Comparison of ENCODE assay signal across 11 mouse cellular contexts in the genomic region with DNA sequence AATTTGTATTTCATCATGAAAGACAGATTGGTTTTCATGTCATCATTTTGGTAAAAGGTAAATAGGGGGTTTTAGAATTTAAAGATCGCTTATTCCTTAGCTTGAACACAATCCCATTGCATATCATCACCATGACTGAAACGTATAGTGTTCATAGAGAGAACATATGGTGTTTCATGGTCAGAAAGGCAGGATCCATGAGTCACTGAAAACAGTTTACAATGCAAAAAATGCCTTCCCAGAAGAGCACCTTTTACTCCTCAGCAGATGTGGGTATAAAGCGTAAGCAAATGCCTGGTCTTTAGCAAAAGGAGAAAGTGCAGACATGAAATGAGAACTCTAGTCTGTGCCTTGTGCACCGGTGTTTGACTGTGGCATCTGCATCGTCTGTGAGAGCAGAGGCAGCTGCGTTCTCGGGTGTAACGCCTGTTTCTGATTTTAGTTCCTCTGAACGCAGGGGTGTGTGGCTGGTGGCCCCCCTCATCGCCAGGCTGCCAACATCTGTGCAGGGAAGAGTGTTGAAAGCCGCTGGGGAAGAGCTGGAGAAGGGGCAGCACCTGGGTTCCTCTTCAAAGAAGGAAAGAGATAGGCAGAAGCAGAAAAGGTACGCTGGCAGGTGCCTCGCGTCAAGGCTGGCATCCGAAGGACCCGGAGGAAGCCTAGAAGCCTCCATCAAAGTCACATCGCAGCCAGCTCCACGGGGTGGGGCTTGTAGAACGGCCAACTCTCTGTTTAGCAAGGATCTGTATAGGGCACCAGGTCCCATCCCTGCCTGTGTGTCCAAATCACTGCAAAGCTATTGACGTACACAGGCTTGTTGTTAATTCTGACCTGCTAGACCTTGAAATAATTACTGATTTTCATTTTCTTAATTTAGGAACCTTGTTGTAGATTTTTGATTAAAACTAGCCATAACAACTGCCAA. TPM values are rescaled to one million over a fixed set of nuclear protein-coding genes. Genes with fewer than 3 reads are reported as not detected.
DNase-seq lines count a peak whose midpoint lies in the region; ATAC-seq and TF ChIP-seq lines count a peak whose summit lies in the region.
"Had no signal": no experiment of that assay in that cellular context is flagged by ENCODE, and none has a peak within 500 bp of the region (broad histone marks: within the 10 kb centered on the region; RNA-seq: fewer than 3 reads in every experiment).

No protein-coding gene starts in this region.

- no peaks in the 10 kb centered on the region for H3K4me1 ChIP-seq in heart, embryonic 16.5 days (ENCODE audit: control insufficient read depth, insufficient read depth, low read length)
- no peaks in the 10 kb centered on the region for H3K4me1 ChIP-seq in heart, embryonic 12.5 days (replicated peaks)
- H3K4me1 ChIP-seq in bone marrow, adult 2 months (ENCODE audit: control insufficient read depth, insufficient read depth, low read length), result peaks cover 7% of the 10 kb centered on the region
- peaks cover 5% of the 10 kb centered on the region; the same call in 1 of the 2 replicates for H3K4me1 ChIP-seq in limb, embryonic 14.5 days (ENCODE audit: control insufficient read depth, insufficient read depth, low read length)

- TF ChIP-seq POLR2A in bone marrow, adult 2 months (IDR thresholded peaks at IDR 0.05; ENCODE audit: borderline replicate concordance, control insufficient read depth, low read depth, low read length), result no peak
- no peak for TF ChIP-seq POLR2A in limb, embryonic 14.5 days (IDR thresholded peaks at IDR 0.05; ENCODE audit: borderline replicate concordance, extremely low read depth, insufficient read depth, insufficient read length)

- no peak overlapping the region for H3K4me3 ChIP-seq in heart, embryonic 16.5 days (ENCODE audit: low read length)
- H3K4me3 ChIP-seq in heart, embryonic 12.5 days, result no peak overlapping the region
- H3K4me3 ChIP-seq in bone marrow, adult 2 months (replicated peaks; ENCODE audit: control insufficient read depth, low read depth, low read length), result peak overlapping the region; percentile 1
- H3K4me3 ChIP-seq in limb, embryonic 14.5 days (replicated peaks; ENCODE audit: low read length), result no peak overlapping the region
- H3K4me3 ChIP-seq: hindbrain, embryonic 15.5 days; megakaryocyte, embryonic 14.5 days; neural tube, embryonic 12.5 days had no signal

- no peaks in the 10 kb centered on the region for H3K9me3 ChIP-seq in heart, embryonic 16.5 days (replicated peaks; ENCODE audit: control insufficient read depth, low read length)
- no peaks in the 10 kb centered on the region for H3K9me3 ChIP-seq in heart, embryonic 12.5 days (replicated peaks)
- H3K9me3 ChIP-seq in limb, embryonic 14.5 days (ENCODE audit: control insufficient read depth, low read length), result no peaks in the 10 kb centered on the region
- H3K9me3 ChIP-seq: hindbrain, embryonic 15.5 days; megakaryocyte, embryonic 14.5 days; neural tube, embryonic 12.5 days had no signal

- no peak for DNase-seq in limb, embryonic 14.5 days (ENCODE audit: low spot score)
- DNase-seq in thymus, postnatal 10 days (ENCODE audit: low spot score in 2 of 2), result peak; percentile 79 to 87
- DNase-seq in adrenal gland, adult 2 months, result no peak
- no peak for DNase-seq in embryo, embryonic 9.5 days (ENCODE audit: extremely low spot score)
- DNase-seq: liver had no signal

- ATAC-seq in heart, embryonic 16.5 days (replicated peaks; ENCODE audit: extremely low read depth, insufficient read depth, low FRiP score), result peak; percentile 61
- no peak for ATAC-seq in heart, embryonic 12.5 days (ENCODE audit: insufficient number of reproducible peaks, low FRiP score)
- peak; percentile 23; the same call in 1 of the 2 replicates for ATAC-seq in limb, embryonic 14.5 days (ENCODE audit: low FRiP score, low read depth)

- WGBS in heart, embryonic 16.5 days, result 76% methylated on average over 20 of the region's 20 CpGs
- 77% methylated on average over 20 of the region's 20 CpGs for WGBS in heart, embryonic 12.5 days
- WGBS in bone marrow, adult 2 months, result 40% methylated on average over 20 of the region's 20 CpGs
- WGBS in limb, embryonic 14.5 days, result 49% methylated on average over 20 of the region's 20 CpGs

- H3K27ac ChIP-seq in heart, embryonic 16.5 days (ENCODE audit: low read length), result no peak overlapping the region
- H3K27ac ChIP-seq in heart, embryonic 12.5 days (ENCODE audit: poor library complexity, severe bottlenecking), result no peak overlapping the region
- no peak overlapping the region; the same call in 1 of the 2 replicates for H3K27ac ChIP-seq in bone marrow, adult 2 months (ENCODE audit: control insufficient read depth, insufficient read depth, low read depth, low read length, poor library complexity)
- no peak overlapping the region for H3K27ac ChIP-seq in limb, embryonic 14.5 days (replicated peaks; ENCODE audit: low read depth, low read length)
- H3K27ac ChIP-seq: hindbrain, embryonic 15.5 days; neural tube, embryonic 12.5 days had no signal

- TF ChIP-seq CTCF in bone marrow, adult 2 months (IDR thresholded peaks at IDR 0.05; ENCODE audit: control insufficient read depth, insufficient read depth, low read length), result no peak

- no peak overlapping the region for H3K4me2 ChIP-seq in heart, embryonic 16.5 days (ENCODE audit: low read depth, low read length)
- H3K4me2 ChIP-seq in heart, embryonic 12.5 days, result no peak overlapping the region
- no peak overlapping the region for H3K4me2 ChIP-seq in limb, embryonic 14.5 days (replicated peaks; ENCODE audit: low read depth, low read length, severe bottlenecking)
- H3K4me2 ChIP-seq: hindbrain, embryonic 15.5 days; neural tube, embryonic 12.5 days had no signal

- no peaks in the 10 kb centered on the region for H3K36me3 ChIP-seq in heart, embryonic 16.5 days (ENCODE audit: control insufficient read depth, insufficient read depth)
- H3K36me3 ChIP-seq in heart, embryonic 12.5 days, result peaks cover 11% of the 10 kb centered on the region
- H3K36me3 ChIP-seq in limb, embryonic 14.5 days (ENCODE audit: control insufficient read depth, insufficient read depth, low read length), result no peaks in the 10 kb centered on the region
- H3K36me3 ChIP-seq: hindbrain, embryonic 15.5 days; neural tube, embryonic 12.5 days had no signal

- no peaks in the 10 kb centered on the region for H3K27me3 ChIP-seq in heart, embryonic 16.5 days (ENCODE audit: control insufficient read depth, insufficient read depth, low read length)
- no peaks in the 10 kb centered on the region for H3K27me3 ChIP-seq in heart, embryonic 12.5 days (replicated peaks)
- H3K27me3 ChIP-seq in limb, embryonic 14.5 days (ENCODE audit: control insufficient read depth, insufficient read depth, low read length), result no peaks in the 10 kb centered on the region
- H3K27me3 ChIP-seq: hindbrain, embryonic 15.5 days; megakaryocyte, embryonic 14.5 days; neural tube, embryonic 12.5 days had no signal

- no peak overlapping the region for H3K9ac ChIP-seq in heart, embryonic 16.5 days (ENCODE audit: low read length)
- no peak overlapping the region for H3K9ac ChIP-seq in heart, embryonic 12.5 days
- no peak overlapping the region for H3K9ac ChIP-seq in limb, embryonic 14.5 days (ENCODE audit: low read depth, low read length, severe bottlenecking)
- H3K9ac ChIP-seq: hindbrain, embryonic 15.5 days; neural tube, embryonic 12.5 days had no signal

RNA-seq across cellular contexts. Expression of a gene that starts 4.7 kb away (rescaled TPM):
- 0.94 and 1.0 TPM in 2 replicates for polyA plus RNA-seq in heart, embryonic 16.5 days (2015; fragmentation: Nextera tagmentation; extraction: Ambion mirVana)
- 1.5 and 2.1 TPM in 2 replicates for polyA plus RNA-seq in heart, embryonic 12.5 days (2016; fragmentation: Nextera tagmentation; extraction: Ambion mirVana)
- 2.4 and 6.3 TPM in 2 replicates for polyA plus RNA-seq in bone marrow, adult 2 months (2011; ENCODE audit: insufficient read depth, insufficient read length, low replicate concordance, missing spikeins)
- polyA plus RNA-seq in limb, embryonic 14.5 days (2012; rRNA removed), result 2.0 and 2.5 TPM in 2 replicates
- polyA plus RNA-seq in limb, embryonic 14.5 days (2014; fragmentation: Nextera tagmentation; extraction: Ambion mirVana), result 3.3 TPM in 2 replicates
- total RNA-seq in adrenal gland, adult 2 months (2021), result 1 to 10 TPM; 1.9 to 2.7 TPM
- 1.6 and 2.6 TPM in 2 replicates for polyA plus RNA-seq in adrenal gland, adult 2 months (2012; rRNA removed)

RNA-seq across cellular contexts. Expression of a gene that starts 47.3 kb away (rescaled TPM):
- 0.85 and 1.1 TPM in 2 replicates for polyA plus RNA-seq in heart, embryonic 16.5 days (2015; fragmentation: Nextera tagmentation; extraction: Ambion mirVana)
- 0.45 and 0.79 TPM in 2 replicates for polyA plus RNA-seq in heart, embryonic 12.5 days (2016; fragmentation: Nextera tagmentation; extraction: Ambion mirVana)
- 1.2 and 2.2 TPM in 2 replicates for polyA plus RNA-seq in bone marrow, adult 2 months (2011; ENCODE audit: insufficient read depth, insufficient read length, low replicate concordance, missing spikeins)
- 1.3 and 1.4 TPM in 2 replicates for polyA plus RNA-seq in limb, embryonic 14.5 days (2012; rRNA removed)
- 1.6 and 1.9 TPM in 2 replicates for polyA plus RNA-seq in limb, embryonic 14.5 days (2014; fragmentation: Nextera tagmentation; extraction: Ambion mirVana)
- total RNA-seq in adrenal gland, adult 2 months (2021), result 1 to 10 TPM in 1 of 2 experiments, under 1 TPM in 1; 0.98 to 1.7 TPM
- polyA plus RNA-seq in adrenal gland, adult 2 months (2012; rRNA removed), result 0.33 and 0.41 TPM in 2 replicates

Comparison
In these comparisons a context has a peak if more than half of its experiments do, and no peak if none do; other contexts are left out.
1. DNase-seq: peak in thymus, postnatal 10 days (2 of 2); none in limb, embryonic 14.5 days (single experiment), adrenal gland, adult 2 months (single experiment) and embryo, embryonic 9.5 days (single experiment).